Mouse (Mus musculus): Measurements from ENCODE around the gene Pcsk7.

DNA sequence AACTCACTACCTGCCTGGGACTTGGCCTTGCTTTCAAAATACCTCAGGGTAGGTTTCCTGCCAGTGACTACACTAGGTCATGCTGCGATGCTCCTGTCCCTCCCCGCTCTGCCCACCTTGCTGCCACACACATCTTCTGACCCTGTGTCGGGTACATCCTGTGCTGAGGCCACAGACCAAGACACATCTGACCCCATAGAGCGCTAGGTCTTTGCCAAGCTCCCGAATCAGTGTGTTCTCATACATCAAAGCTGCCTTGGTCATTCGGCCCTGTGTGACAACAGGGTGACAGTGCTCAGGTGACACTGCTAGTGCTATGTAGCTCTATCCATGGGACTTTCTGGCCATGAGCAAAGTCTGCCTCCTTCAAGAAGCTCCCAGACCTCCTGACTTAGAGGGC is 33.5 kb downstream of the Pcsk7 start:
- TF ChIP-seq CTCF (IDR thresholded peaks at IDR 0.05; ENCODE audit: low read depth, low read length) (no peak), POLR2A (IDR thresholded peaks at IDR 0.05; ENCODE audit: extremely low read depth, insufficient read depth, low read length) (no peak)

Data from liver, adult 2 months (tissue).